Comparison of ENCODE assay signal across 23 mouse cellular contexts in the genomic region with DNA sequence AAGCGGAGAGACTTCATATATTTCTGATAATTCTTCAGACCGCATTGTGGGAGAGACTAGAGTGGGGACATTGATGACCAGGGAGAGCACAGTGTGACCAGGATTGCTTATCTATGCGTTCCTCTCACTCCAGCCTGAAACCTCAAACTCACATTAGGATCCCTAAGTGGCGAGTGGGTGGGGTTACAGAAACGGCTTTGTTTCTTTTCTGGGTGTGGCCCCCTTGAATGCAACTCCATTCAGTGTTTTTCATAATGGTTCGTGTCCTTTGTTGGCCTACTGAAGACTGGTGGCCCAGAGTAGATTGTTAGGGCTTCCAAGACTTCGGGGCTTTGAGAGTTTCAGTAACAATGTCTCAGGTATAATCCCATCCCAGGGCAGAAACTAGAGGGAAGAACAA.
DNase-seq lines count a peak whose midpoint lies in the region; TF ChIP-seq lines count a peak whose summit lies in the region.
"Had no signal": no experiment of that assay in that cellular context is flagged by ENCODE, and none has a peak within 500 bp of the region (broad histone marks: within the 10 kb centered on the region; RNA-seq: fewer than 3 reads in every experiment).

No protein-coding gene starts in this region.

- WGBS in midbrain, embryonic 10.5 days, result 76% methylated on average over 7 of the region's 7 CpGs

- H3K4me1 ChIP-seq in ES-E14 (ENCODE audit: control insufficient read depth in 2 of 2, insufficient read depth in 2 of 2, low read length in 2 of 2, poor library complexity in 1 of 2), result no peaks in the 10 kb centered on the region
- H3K4me1 ChIP-seq in midbrain, embryonic 10.5 days, result peaks cover 6% of the 10 kb centered on the region; the same call in 1 of the 2 replicates

- no peaks in the 10 kb centered on the region for H3K27me3 ChIP-seq in midbrain, embryonic 10.5 days (ENCODE audit: low read depth, poor library complexity, severe bottlenecking)
- H3K27me3 ChIP-seq: CH12.LX had no signal

- H3K36me3 ChIP-seq in ES-E14 (ENCODE audit: control insufficient read depth, insufficient read depth, low read length, poor library complexity, severe bottlenecking), result no peaks in the 10 kb centered on the region
- H3K36me3 ChIP-seq in midbrain, embryonic 10.5 days, result no peaks in the 10 kb centered on the region
- H3K36me3 ChIP-seq: G1E had no signal

- H3K9ac ChIP-seq in ES-E14 (ENCODE audit: insufficient read depth, low read depth, low read length, poor library complexity, severe bottlenecking), result no peak overlapping the region

- H3K27ac ChIP-seq in ES-E14 (ENCODE audit: insufficient read depth, low read depth, low read length, poor library complexity, severe bottlenecking), result no peak overlapping the region
- no peak overlapping the region for H3K27ac ChIP-seq in midbrain, embryonic 10.5 days (replicated peaks)

- no peaks in the 10 kb centered on the region for H3K9me3 ChIP-seq in ES-E14 (ENCODE audit: control insufficient read depth, insufficient read depth, low read depth, low read length)
- no peaks in the 10 kb centered on the region for H3K9me3 ChIP-seq in midbrain, embryonic 10.5 days (replicated peaks)
- H3K9me3 ChIP-seq: G1E had no signal

- in situ Hi-C loops in ES-E14 (cut with MboI; ENCODE audit: low sequenced_read_pairs in 2 of 2, unreplicated experiment in 2 of 2), result no loop called here

- no peak overlapping the region for H3K4me3 ChIP-seq in ES-E14 (ENCODE audit: insufficient read depth in 1 of 2, low read depth in 1 of 2, low read length in 2 of 2, poor library complexity in 1 of 2, severe bottlenecking in 1 of 2)
- H3K4me3 ChIP-seq in midbrain, embryonic 10.5 days, result no peak overlapping the region

- peak; percentile 61 for DNase-seq in ES-CJ7 (ENCODE audit: low read depth, low spot score)
- DNase-seq in ES-E14 (ENCODE audit: low read depth, low spot score), result peak; percentile 41
- peak; percentile 64 for DNase-seq in R1 (ENCODE audit: low read depth, low spot score)
- peak; percentile 77 for DNase-seq in ZHBTc4 (ENCODE audit: low read depth, low spot score)
- DNase-seq in embryo, embryonic 9.5 days (ENCODE audit: extremely low spot score), result no peak
- DNase-seq in gastrocnemius, adult 8-10 months (ENCODE audit: low spot score in 2 of 2), result no peak
- no peak for DNase-seq in heart, postnatal 4 days
- DNase-seq in midbrain, embryonic 10.5 days (ENCODE audit: low spot score), result no peak
- DNase-seq: adrenal gland, adult 2 months; adrenal gland, adult 8-10 months; adrenal gland, postnatal 10 days; adrenal gland, postnatal 14 days; adrenal gland, postnatal 25 days; adrenal gland, postnatal 36 days; B cell, adult 2 months; cerebellum, adult 11 months; cerebellum, adult 11-12 months; cerebellum, adult 18-20 months; cerebellum, adult 2 months; cerebellum, adult 8-10 months; cerebellum, adult 9-10 months had no signal

TF ChIP-seq in ES-E14, 5 proteins besides CTCF, POLR2A, EP300 and RAD21:
- TF ChIP-seq ZC3H11A (IDR thresholded peaks at IDR 0.05; ENCODE audit: borderline replicate concordance, low read depth, low read length) (no peak), ZNF384 (IDR thresholded peaks at IDR 0.05; ENCODE audit: low read depth, low read length) (no peak), CHD2 (IDR thresholded peaks at IDR 0.05; ENCODE audit: low read depth, low read length) (no peak), MAFK (IDR thresholded peaks at IDR 0.05; ENCODE audit: insufficient read depth, low read depth, low read length) (no peak), HCFC1 (IDR thresholded peaks at IDR 0.05; ENCODE audit: borderline replicate concordance, insufficient read depth, low read length) (no peak)

Comparison
In these comparisons a context has a peak if more than half of its experiments do, and no peak if none do; other contexts are left out.
1. DNase-seq: peak in ES-CJ7 (single experiment), ES-E14 (single experiment), R1 (single experiment) and ZHBTc4 (single experiment); none in embryo, embryonic 9.5 days (single experiment), gastrocnemius, adult 8-10 months (0 of 2), heart, postnatal 4 days (single experiment) and midbrain, embryonic 10.5 days (single experiment).